Mouse (Mus musculus) kidney, postnatal 10 days (tissue): Measurements from ENCODE around the gene Sgms1.
A peak's percentile ranks its signal among the peaks of the same experiment; 100 is the strongest.

Experiments
- DNase-seq: peaks from one replicate; pipeline ENCODE4 v3.0.0; 2021; ENCODE audit warnings: mixed read lengths

The Sgms1 gene

GRCm38 (mm10) chr19:32348955-32349654, 40.4 kb downstream of the Sgms1 start:
- DNase-seq: peak; percentile 58

GRCm38 (mm10) chr19:32347491-32347890, 42.0 kb downstream of the Sgms1 start:
- DNase-seq: no peak

GRCm38 (mm10) chr19:32346624-32347341, 42.7 kb downstream of the Sgms1 start:
- DNase-seq: no peak

- DNase-seq: peak; percentile 78
These were observed 43.3 kb downstream of the Sgms1 start for GRCm38 (mm10) chr19:32346176-32346575.

- DNase-seq: no peak
These were observed 44.3 kb downstream of the Sgms1 start for GRCm38 (mm10) chr19:32345181-32345745.

GRCm38 (mm10) chr19:32344738-32345121, 44.8 kb downstream of the Sgms1 start:
- peak; percentile 62 for DNase-seq

GRCm38 (mm10) chr19:32343937-32344737, 45.4 kb downstream of the Sgms1 start:
- no peak for DNase-seq

- DNase-seq: no peak
These were observed 47.1 kb downstream of the Sgms1 start for GRCm38 (mm10) chr19:32342436-32342835.

- no peak for DNase-seq
These were observed 48.4 kb downstream of the Sgms1 start for GRCm38 (mm10) chr19:32341091-32341490.

- no peak for DNase-seq
These were observed 49.3 kb downstream of the Sgms1 start for GRCm38 (mm10) chr19:32340168-32340567.

GRCm38 (mm10) chr19:32337708-32338107, 51.8 kb downstream of the Sgms1 start:
- no peak for DNase-seq

GRCm38 (mm10) chr19:32334751-32335150, 54.8 kb downstream of the Sgms1 start:
- DNase-seq: no peak

GRCm38 (mm10) chr19:32333544-32333943, 56.0 kb downstream of the Sgms1 start:
- no peak for DNase-seq

GRCm38 (mm10) chr19:32332779-32333460, 56.6 kb downstream of the Sgms1 start:
- no peak for DNase-seq

- no peak for DNase-seq
These were observed 59.3 kb downstream of the Sgms1 start for GRCm38 (mm10) chr19:32330231-32330630.

- no peak for DNase-seq
These were observed 60.0 kb downstream of the Sgms1 start for GRCm38 (mm10) chr19:32329511-32329910.

- no peak for DNase-seq
These were observed 61.3 kb downstream of the Sgms1 start for GRCm38 (mm10) chr19:32328089-32328828.

- DNase-seq: no peak
These were observed 62.9 kb downstream of the Sgms1 start for GRCm38 (mm10) chr19:32326621-32327021.

GRCm38 (mm10) chr19:32326156-32326555, 63.4 kb downstream of the Sgms1 start:
- no peak for DNase-seq

GRCm38 (mm10) chr19:32325100-32325768, 64.3 kb downstream of the Sgms1 start:
- DNase-seq: peak; percentile 64

GRCm38 (mm10) chr19:32324550-32324949, 65.0 kb downstream of the Sgms1 start:
- no peak for DNase-seq
